Mouse (Mus musculus) hindbrain, embryonic 10.5 days (tissue): ENCODE results near the gene Cbs. TPM values are rescaled to one million over a fixed set of nuclear protein-coding genes. Genes with fewer than 3 reads are reported as not detected.
"Not testable (repeated sequence)": the region's sequence is repeated elsewhere in the genome, so short reads cannot be mapped to it uniquely, and the experiment has no call there.

Source experiments
- DNase-seq: peaks from one replicate; pipeline ENCODE4 v3.0.0-alpha.2; 2017; ENCODE audit warnings: low spot score
- H3K27ac ChIP-seq: fragments of 300-500 bp; sonication (generic); 2 replicates; pipeline ENCODE4 v1.5.1; 2016; ENCODE audit warnings: mild to moderate bottlenecking, moderate library complexity
- H3K27me3 ChIP-seq: fragments of 300-500 bp; sonication (generic); 2 replicates; pipeline ENCODE4 v1.6.1; 2016; ENCODE audit warnings: mild to moderate bottlenecking; ENCODE audit not compliant: poor library complexity, insufficient read depth, severe bottlenecking
- H3K36me3 ChIP-seq: fragments of 300-500 bp; sonication (generic); 2 replicates; pipeline ENCODE4 v1.6.1; 2016; ENCODE audit warnings: mild to moderate bottlenecking, moderate library complexity
- H3K4me1 ChIP-seq: fragments of 300-500 bp; sonication (generic); replicated peaks from 2 replicates; pipeline ENCODE4 v1.6.1; 2016; ENCODE audit warnings: mild to moderate bottlenecking
- H3K4me3 ChIP-seq: fragments of 300-500 bp; sonication (generic); 2 replicates; pipeline ENCODE4 v1.5.1; 2016; ENCODE audit warnings: mild to moderate bottlenecking, moderate library complexity
- H3K9me3 ChIP-seq: fragments of 300-500 bp; sonication (generic); 2 replicates; pipeline ENCODE4 v1.6.1; 2016; ENCODE audit warnings: mild to moderate bottlenecking, moderate library complexity
- WGBS: fragments of 180-500 bp; shearing (Covaris S2); methylation state at CpG from one replicate; pipeline ENCODE4 v1.1.7; 2016; 5-methylcytosine and 5-hydroxymethylcytosine counted together
- polyA plus RNA-seq: library from polyadenylated mRNA; unstranded; fragments of >200 nt; fragmentation: Nextera tagmentation; extraction: Ambion mirVana; gene quantifications from 2 replicates; pipeline ENCODE4 v1.2.1, GENCODE M21; 2016

The Cbs gene
- polyA plus RNA-seq, 1 experiment from 2014 or later: 0.99 TPM

GRCm38 (mm10) chr17:31637866-31638570, 980 bp upstream of the Cbs start:
- Histone ChIP-seq H3K27me3 (peaks cover 43% of the 10 kb centered on the region), H3K27ac (no peak overlapping the region), H3K36me3 (no peaks in the 10 kb centered on the region), H3K4me3 (peak overlapping the region; percentile 63; the same call in 1 of the 2 replicates), H3K9me3 (no peaks in the 10 kb centered on the region), H3K4me1 (peaks cover 22% of the 10 kb centered on the region)
- WGBS: 67% methylated on average over 9 of the region's 9 CpGs
- DNase-seq: no peak

- peaks cover 18% of the 10 kb centered on the region for H3K4me1 ChIP-seq
- H3K9me3 ChIP-seq: no peaks in the 10 kb centered on the region
- peak overlapping the region; percentile 63 for H3K4me3 ChIP-seq
- no peaks in the 10 kb centered on the region for H3K36me3 ChIP-seq
- 7% methylated on average over 45 of the region's 45 CpGs for WGBS
- peaks cover 43% of the 10 kb centered on the region for H3K27me3 ChIP-seq
- peak; percentile 9 for DNase-seq
- peak overlapping the region; percentile 70 for H3K27ac ChIP-seq
Observed at GRCm38 (mm10) chr17:31636277-31636941, 629 bp downstream of the Cbs start.

- no peaks in the 10 kb centered on the region for H3K36me3 ChIP-seq
- no peak overlapping the region for H3K4me3 ChIP-seq
- peaks cover 43% of the 10 kb centered on the region for H3K27me3 ChIP-seq
- DNase-seq: no peak
- peaks cover 18% of the 10 kb centered on the region for H3K4me1 ChIP-seq
- no peaks in the 10 kb centered on the region for H3K9me3 ChIP-seq
- no peak overlapping the region for H3K27ac ChIP-seq
- 57% methylated on average over 11 of the region's 11 CpGs for WGBS
Observed at GRCm38 (mm10) chr17:31635781-31636180, 1.3 kb downstream of the Cbs start.

- H3K9me3 ChIP-seq: no peaks in the 10 kb centered on the region
- H3K4me1 ChIP-seq: peaks cover 18% of the 10 kb centered on the region
- H3K27ac ChIP-seq: no peak overlapping the region
- H3K36me3 ChIP-seq: no peaks in the 10 kb centered on the region
- no peak overlapping the region for H3K4me3 ChIP-seq
- no peak for DNase-seq
- 79% methylated on average over 5 of the region's 5 CpGs for WGBS
- peaks cover 41% of the 10 kb centered on the region for H3K27me3 ChIP-seq
Observed at GRCm38 (mm10) chr17:31634896-31635295, 2.1 kb downstream of the Cbs start.

GRCm38 (mm10) chr17:31633007-31633406, 4.0 kb downstream of the Cbs start:
- H3K9me3 ChIP-seq: no peaks in the 10 kb centered on the region
- H3K36me3 ChIP-seq: no peaks in the 10 kb centered on the region
- no peak for DNase-seq
- 80% methylated on average over 6 of the region's 6 CpGs for WGBS
- H3K4me3 ChIP-seq: no peak overlapping the region
- peaks cover 33% of the 10 kb centered on the region for H3K27me3 ChIP-seq
- no peak overlapping the region for H3K27ac ChIP-seq
- H3K4me1 ChIP-seq: peaks cover 18% of the 10 kb centered on the region

GRCm38 (mm10) chr17:31631081-31631800, 5.8 kb downstream of the Cbs start:
- Histone ChIP-seq H3K36me3 (no peaks in the 10 kb centered on the region), H3K27ac (no peak overlapping the region), H3K4me1 (peaks cover 5% of the 10 kb centered on the region), H3K9me3 (peaks cover 5% of the 10 kb centered on the region; the same call in 1 of the 2 replicates), H3K4me3 (no peak overlapping the region), H3K27me3 (peaks cover 15% of the 10 kb centered on the region)
- WGBS: 87% methylated on average over 10 of the region's 10 CpGs
- no peak for DNase-seq

GRCm38 (mm10) chr17:31627961-31628360, 9.1 kb downstream of the Cbs start:
- H3K4me3 ChIP-seq: no peak overlapping the region
- H3K27me3 ChIP-seq: no peaks in the 10 kb centered on the region
- no peaks in the 10 kb centered on the region for H3K4me1 ChIP-seq
- DNase-seq: no peak
- H3K27ac ChIP-seq: no peak overlapping the region
- peaks cover 5% of the 10 kb centered on the region; the same call in 1 of the 2 replicates for H3K9me3 ChIP-seq
- H3K36me3 ChIP-seq: no peaks in the 10 kb centered on the region
- 93% methylated on average over 2 of the region's 2 CpGs for WGBS

GRCm38 (mm10) chr17:31623101-31623500, 13.9 kb downstream of the Cbs start:
- H3K4me3 ChIP-seq: no peak overlapping the region
- H3K4me1 ChIP-seq: no peaks in the 10 kb centered on the region
- WGBS: 92% methylated on average over 4 of the region's 4 CpGs
- DNase-seq: no peak
- H3K27me3 ChIP-seq: no peaks in the 10 kb centered on the region
- H3K27ac ChIP-seq: no peak overlapping the region
- no peaks in the 10 kb centered on the region for H3K36me3 ChIP-seq
- H3K9me3 ChIP-seq: peaks cover 5% of the 10 kb centered on the region; the same call in 1 of the 2 replicates

- H3K9me3 ChIP-seq: no peaks in the 10 kb centered on the region
- 93% methylated on average over 4 of the region's 4 CpGs for WGBS
- H3K27me3 ChIP-seq: no peaks in the 10 kb centered on the region
- H3K36me3 ChIP-seq: peaks cover 3% of the 10 kb centered on the region; the same call in 1 of the 2 replicates
- no peak for DNase-seq
- no peak overlapping the region for H3K4me3 ChIP-seq
- H3K4me1 ChIP-seq: no peaks in the 10 kb centered on the region
- no peak overlapping the region for H3K27ac ChIP-seq
Observed at GRCm38 (mm10) chr17:31613086-31613755, 23.8 kb downstream of the Cbs start.

- Histone ChIP-seq H3K27ac (no peak overlapping the region), H3K27me3 (no peaks in the 10 kb centered on the region), H3K9me3 (no peaks in the 10 kb centered on the region), H3K4me3 (no peak overlapping the region), H3K36me3 (peaks cover 18% of the 10 kb centered on the region), H3K4me1 (no peaks in the 10 kb centered on the region)
- 91% methylated on average over 3 of the region's 3 CpGs for WGBS
- no peak for DNase-seq
Observed at GRCm38 (mm10) chr17:31609895-31610294, 27.1 kb downstream of the Cbs start.

GRCm38 (mm10) chr17:31609173-31609572, 27.9 kb downstream of the Cbs start:
- not testable (repeated sequence) for DNase-seq
- WGBS: 95% methylated on average over 3 of the region's 3 CpGs

GRCm38 (mm10) chr17:31607256-31607951, 29.6 kb downstream of the Cbs start:
- peaks cover 42% of the 10 kb centered on the region for H3K36me3 ChIP-seq
- no peaks in the 10 kb centered on the region for H3K9me3 ChIP-seq
- H3K27ac ChIP-seq: no peak overlapping the region
- H3K4me3 ChIP-seq: no peak overlapping the region
- DNase-seq: no peak
- no peaks in the 10 kb centered on the region for H3K27me3 ChIP-seq
- 79% methylated on average over 8 of the region's 8 CpGs for WGBS
- no peaks in the 10 kb centered on the region for H3K4me1 ChIP-seq

More at GRCm38 (mm10) chr17:31609173-31609572, 27.9 kb downstream of the Cbs start:
- not testable (repeated sequence) for H3K9me3 ChIP-seq, H3K27ac ChIP-seq, H3K4me3 ChIP-seq, H3K27me3 ChIP-seq, H3K4me1 ChIP-seq
- peaks cover 25% of the 10 kb centered on the region for H3K36me3 ChIP-seq
